Mouse (Mus musculus): Measurements from ENCODE around the gene Atp5e.

The Atp5e gene

DNA sequence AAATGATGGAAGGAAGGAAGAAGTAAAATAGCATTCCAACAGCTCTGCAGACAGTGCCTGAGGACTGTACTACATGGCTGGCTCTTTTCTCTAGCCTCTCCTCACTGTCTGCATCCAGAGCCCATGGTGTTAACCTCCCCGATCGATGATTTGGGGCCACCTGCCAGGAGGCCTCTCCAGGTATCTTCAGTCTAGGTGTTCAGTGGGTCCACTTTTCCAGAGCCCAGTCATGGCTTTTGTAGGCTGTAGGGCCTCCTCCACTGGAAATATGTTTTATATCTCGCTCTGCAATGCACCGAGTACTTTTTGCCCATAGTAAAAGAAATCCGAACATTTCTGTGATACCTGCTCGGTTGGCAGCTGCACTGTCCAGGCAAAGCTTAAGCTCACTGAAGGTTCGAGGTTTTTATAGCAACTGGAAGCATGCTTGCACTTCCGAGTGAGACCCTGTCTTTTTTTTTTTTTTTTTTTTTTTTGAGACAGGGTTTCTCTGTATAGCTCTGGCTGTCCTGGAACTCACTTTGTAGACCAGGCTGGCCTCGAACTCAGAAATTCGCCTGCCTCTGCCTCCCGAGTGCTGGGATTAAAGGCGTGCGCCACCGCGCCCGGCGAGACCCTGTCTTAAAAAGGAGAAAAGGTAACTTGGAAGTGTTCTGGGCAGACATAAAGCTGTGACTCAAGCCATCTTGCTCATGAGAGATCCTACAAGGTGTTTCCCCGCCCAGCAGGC lies 48.7 kb downstream of the Atp5e start:
- no peak for DNase-seq (ENCODE audit: low spot score)

DNA sequence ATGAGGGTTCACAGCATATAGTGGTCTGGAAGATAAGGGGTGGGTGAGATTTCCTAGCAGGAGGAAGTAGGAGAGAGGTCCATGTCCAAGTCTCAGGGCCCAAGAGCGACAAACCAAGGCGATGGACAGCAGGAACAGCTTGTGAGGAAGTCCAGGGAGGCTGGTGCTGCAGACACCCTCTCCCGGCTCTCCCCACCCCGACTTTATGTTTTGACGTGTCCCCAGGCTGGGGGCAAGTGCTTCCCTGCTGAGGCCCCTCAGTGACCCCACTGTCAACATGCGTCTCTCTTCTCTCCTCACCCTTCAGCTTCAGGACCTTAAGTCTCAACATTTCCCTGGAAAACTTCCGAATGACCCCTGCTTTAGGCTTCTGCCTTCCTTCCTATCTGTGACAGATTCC lies 50.8 kb downstream of the Atp5e start:
- DNase-seq (ENCODE audit: low spot score), result no peak
